Mouse (Mus musculus) splenic B cell, adult 2 months (primary cell): ENCODE results near the gene Gucy2c.

Experiments
- DNase-seq: peaks from one replicate; pipeline ENCODE4 v3.0.0-alpha.2; 2011; ENCODE audit warnings: low read depth, low spot score
- H3K27me3 ChIP-seq: 2 replicates; pipeline ENCODE4 v1.6.1; 2012; ENCODE audit warnings: mild to moderate bottlenecking, low read length, moderate library complexity, mixed read lengths; ENCODE audit not compliant: control insufficient read depth, poor library complexity, insufficient read depth, severe bottlenecking
- H3K36me3 ChIP-seq: 2 replicates; pipeline ENCODE4 v1.6.1; 2012; ENCODE audit warnings: mild to moderate bottlenecking, low read length, moderate library complexity, mixed read lengths; ENCODE audit not compliant: control insufficient read depth, poor library complexity, insufficient read depth, severe bottlenecking

Gene Gucy2c

GRCm38 (mm10) chr6:136781377-136781986, at the start of gene Gucy2c:
Gene Gucy2c (minus strand): TSS chr6:136781765.
- H3K27me3 ChIP-seq, result no peaks in the 10 kb centered on the region
- no peaks in the 10 kb centered on the region for H3K36me3 ChIP-seq
- DNase-seq, result no peak

GRCm38 (mm10) chr6:136828681-136829080, 47.1 kb upstream of the Gucy2c start:
- DNase-seq, result no peak
- H3K36me3 ChIP-seq, result peaks cover 4% of the 10 kb centered on the region; the same call in 1 of the 2 replicates
- H3K27me3 ChIP-seq, result no peaks in the 10 kb centered on the region

- Histone ChIP-seq H3K27me3 (no peaks in the 10 kb centered on the region), H3K36me3 (peaks cover 4% of the 10 kb centered on the region; the same call in 1 of the 2 replicates)
- DNase-seq, result peak; percentile 98
Observed at GRCm38 (mm10) chr6:136827881-136828561, 46.5 kb upstream of the Gucy2c start, which contains the start of gene Wbp11. Gene Wbp11 (minus strand): TSS chr6:136828233.

- Histone ChIP-seq H3K36me3 (peaks cover 7% of the 10 kb centered on the region), H3K27me3 (no peaks in the 10 kb centered on the region)
- no peak for DNase-seq
Observed at GRCm38 (mm10) chr6:136827516-136827880, 45.9 kb upstream of the Gucy2c start, which contains the start of gene BC049715. Gene BC049715 (plus strand): TSS chr6:136827626.

GRCm38 (mm10) chr6:136827116-136827515, 45.6 kb upstream of the Gucy2c start:
- Histone ChIP-seq H3K27me3 (no peaks in the 10 kb centered on the region), H3K36me3 (peaks cover 9% of the 10 kb centered on the region)
- no peak for DNase-seq

GRCm38 (mm10) chr6:136824987-136825386, 43.4 kb upstream of the Gucy2c start:
- Histone ChIP-seq H3K36me3 (peaks cover 11% of the 10 kb centered on the region), H3K27me3 (no peaks in the 10 kb centered on the region)
- no peak for DNase-seq

DNA sequence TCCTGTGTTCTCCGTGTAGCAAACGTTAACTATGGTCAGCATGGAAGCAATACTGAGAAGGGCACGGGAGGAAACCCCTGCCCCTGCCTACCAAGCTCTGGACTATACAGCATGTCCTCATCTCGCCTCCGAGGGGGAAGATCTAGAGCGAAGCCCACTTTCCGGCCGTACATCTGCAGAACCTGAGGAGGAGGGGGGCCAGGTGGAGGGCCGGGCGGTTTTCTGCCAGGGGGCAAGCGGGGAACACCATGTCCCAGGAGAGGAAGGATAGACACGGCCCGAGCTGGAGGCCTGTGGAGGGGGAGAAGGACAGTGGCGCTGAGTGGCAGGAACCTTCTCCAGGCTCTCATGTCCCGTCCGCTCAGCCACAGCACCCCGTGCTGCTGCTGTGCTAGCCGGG, 39.5 kb upstream of the Gucy2c start:
- no peak for DNase-seq
- peaks cover 23% of the 10 kb centered on the region for H3K36me3 ChIP-seq
- no peaks in the 10 kb centered on the region for H3K27me3 ChIP-seq

DNA sequence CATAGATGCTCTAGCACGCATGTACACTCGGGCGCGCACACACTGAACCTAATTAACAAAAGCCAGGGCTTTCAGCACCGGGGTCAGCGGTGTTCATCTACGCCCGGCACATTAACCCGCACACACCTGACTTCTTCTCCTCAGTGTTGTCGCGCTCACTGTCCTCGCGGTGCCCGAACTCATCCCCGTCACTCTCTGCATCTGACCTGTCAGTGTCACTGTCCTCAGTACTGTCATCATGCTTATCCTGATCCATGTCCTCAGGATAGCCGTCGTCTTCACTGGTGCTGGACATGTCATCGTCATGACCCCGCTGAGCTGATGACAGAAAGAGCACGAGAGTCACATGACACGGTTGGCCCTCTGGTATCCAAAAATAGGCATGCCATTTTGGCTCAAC, 38.8 kb upstream of the Gucy2c start:
- DNase-seq, result no peak
- no peaks in the 10 kb centered on the region for H3K27me3 ChIP-seq

DNA sequence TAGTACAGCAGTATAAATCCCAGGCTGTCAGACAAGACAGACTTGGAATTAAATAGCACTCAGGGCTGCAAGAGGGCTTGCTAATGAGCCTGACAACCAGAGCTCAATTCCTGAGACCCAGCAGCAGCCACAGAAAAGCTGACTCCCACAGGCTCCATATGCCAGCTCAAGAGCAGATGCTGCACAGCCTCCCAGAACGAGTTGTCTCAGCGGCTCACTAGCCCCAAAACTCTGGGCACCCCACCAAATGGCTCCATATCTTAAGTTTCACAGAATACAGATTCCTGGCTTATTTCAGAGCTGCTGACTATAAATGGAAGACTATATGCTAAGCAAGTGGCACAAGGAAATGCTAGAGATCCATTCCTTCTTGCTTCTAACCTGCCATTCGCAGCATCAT, 36.0 kb upstream of the Gucy2c start:
- peaks cover 19% of the 10 kb centered on the region for H3K36me3 ChIP-seq
- no peak for DNase-seq
- no peaks in the 10 kb centered on the region for H3K27me3 ChIP-seq

More for the DNA sequence above, 38.8 kb upstream of the Gucy2c start:
- peaks cover 23% of the 10 kb centered on the region for H3K36me3 ChIP-seq

- Histone ChIP-seq H3K36me3 (peaks cover 17% of the 10 kb centered on the region), H3K27me3 (no peaks in the 10 kb centered on the region)
- no peak for DNase-seq
Observed at GRCm38 (mm10) chr6:136816826-136817225, 35.3 kb upstream of the Gucy2c start.

GRCm38 (mm10) chr6:136815381-136815780, 33.8 kb upstream of the Gucy2c start:
- Histone ChIP-seq H3K27me3 (no peaks in the 10 kb centered on the region), H3K36me3 (peaks cover 15% of the 10 kb centered on the region)
- no peak for DNase-seq

- Histone ChIP-seq H3K36me3 (peaks cover 12% of the 10 kb centered on the region), H3K27me3 (no peaks in the 10 kb centered on the region)
- no peak for DNase-seq
Observed at GRCm38 (mm10) chr6:136813117-136813516, 31.6 kb upstream of the Gucy2c start.

DNA sequence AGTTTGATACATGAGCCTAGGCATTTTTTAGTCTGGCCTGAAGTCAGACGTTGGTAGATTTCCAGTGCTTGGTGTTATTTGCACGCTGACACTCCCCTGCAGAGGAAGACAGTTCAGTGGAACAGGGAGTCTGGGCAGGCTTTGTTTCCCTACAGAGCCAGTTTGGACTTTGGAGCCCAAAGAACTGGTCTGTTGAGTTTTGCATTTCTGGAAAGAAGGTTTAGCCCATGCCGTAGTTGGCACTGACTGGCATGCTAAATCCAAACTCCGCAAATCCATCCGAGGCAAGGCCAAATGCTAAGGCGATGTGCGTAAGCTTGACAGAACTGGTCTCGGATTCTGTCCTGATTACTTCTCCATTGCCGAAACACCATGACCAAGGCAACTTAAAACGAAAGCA, 29.6 kb upstream of the Gucy2c start:
- Histone ChIP-seq H3K36me3 (peaks cover 3% of the 10 kb centered on the region), H3K27me3 (no peaks in the 10 kb centered on the region)
- DNase-seq, result no peak

DNA sequence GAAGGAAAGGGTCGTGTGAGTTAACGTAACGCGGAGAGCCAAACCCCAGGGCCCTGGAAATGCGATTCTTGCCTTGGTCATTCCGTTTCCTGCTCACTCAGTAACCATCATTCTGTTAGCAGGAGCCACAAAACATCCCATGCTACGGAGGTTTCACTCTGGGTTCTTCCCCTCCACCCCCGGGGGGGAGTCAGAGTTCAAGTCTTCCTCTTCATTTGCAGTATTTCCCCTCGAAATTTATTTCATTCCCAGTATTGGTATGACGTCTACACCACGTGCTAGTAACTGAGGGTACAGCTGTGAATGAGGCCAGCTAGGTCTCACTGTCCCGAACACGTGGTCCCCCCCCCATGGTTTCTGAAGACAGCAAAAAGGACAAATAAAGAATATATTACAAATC, 28.1 kb upstream of the Gucy2c start:
- DNase-seq, result no peak
- peaks cover 2% of the 10 kb centered on the region for H3K36me3 ChIP-seq

DNA sequence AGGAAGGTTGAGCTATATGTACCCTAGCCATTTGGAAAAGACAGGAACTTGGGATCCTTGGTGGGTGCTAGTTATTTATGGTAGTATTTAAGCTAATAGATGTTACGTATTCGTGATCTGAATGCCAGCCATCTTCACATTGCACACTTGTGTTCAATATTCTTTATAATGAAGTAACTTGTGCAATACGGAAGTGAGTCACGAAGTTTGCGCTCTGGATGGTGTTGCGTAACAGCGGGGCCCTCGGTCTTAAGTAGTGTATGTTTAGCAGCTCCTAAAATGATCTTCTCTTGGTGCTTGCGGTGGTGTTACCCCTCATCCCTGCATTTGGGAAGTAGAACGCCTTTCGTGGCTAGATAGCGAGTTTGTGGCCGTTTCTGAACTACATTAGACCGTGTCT, 27.5 kb upstream of the Gucy2c start:
- peak; percentile 69 for DNase-seq
- no peaks in the 10 kb centered on the region for H3K27me3 ChIP-seq
- no peaks in the 10 kb centered on the region; the same call in 1 of the 2 replicates for H3K36me3 ChIP-seq

More for the DNA sequence above, 28.1 kb upstream of the Gucy2c start:
- no peaks in the 10 kb centered on the region for H3K27me3 ChIP-seq
